Mouse (Mus musculus): Measurements from ENCODE around the gene Fam53b. TPM values are rescaled to one million over a fixed set of nuclear protein-coding genes. Genes with fewer than 3 reads are reported as not detected.

Fam53b gene
- 22.7 and 25.3 TPM in 2 replicates for polyA plus RNA-seq (2016; fragmentation: Nextera tagmentation; extraction: Ambion mirVana)

- H3K4me1 ChIP-seq: peaks cover 45% of the 10 kb centered on the region
- no peaks in the 10 kb centered on the region for H3K27me3 ChIP-seq
- peak within 1 kb of the TSS; percentile 88 for H3K27ac ChIP-seq
- ATAC-seq (ENCODE audit: low FRiP score): peak; percentile 39
- no peaks in the 10 kb centered on the region for H3K36me3 ChIP-seq
- under 1% methylated on average over 78 of the region's 85 CpGs for WGBS
- no peaks in the 10 kb centered on the region for H3K9me3 ChIP-seq (replicated peaks)
- peak within 1 kb of the TSS; percentile 73 for H3K4me3 ChIP-seq
- H3K9ac ChIP-seq: peak within 1 kb of the TSS; percentile 81
- peak within 1 kb of the TSS; percentile 76 for H3K4me2 ChIP-seq (replicated peaks)
Observed at GRCm38 (mm10) chr7:132813416-132814088, at the start of gene Fam53b. TSS of gene Fam53b (minus strand) at chr7:132813886.

GRCm38 (mm10) chr7:132859042-132859958 is 45.6 kb upstream of the Fam53b start, which contains the start of gene Abraxas2:
TSS of gene Abraxas2 (plus strand) at chr7:132859225.
- Histone ChIP-seq H3K9ac (peak within 1 kb of the TSS; percentile 91), H3K4me3 (peak within 1 kb of the TSS; percentile 98), H3K27ac (peak within 1 kb of the TSS; percentile 76), H3K4me2 (replicated peaks) (peak within 1 kb of the TSS; percentile 76), H3K27me3 (no peaks in the 10 kb centered on the region), H3K36me3 (no peaks in the 10 kb centered on the region), H3K9me3 (replicated peaks) (no peaks in the 10 kb centered on the region), H3K4me1 (peaks cover 10% of the 10 kb centered on the region)
- peak; percentile 93 for ATAC-seq (ENCODE audit: low FRiP score)
- under 1% methylated on average over 53 of the region's 53 CpGs for WGBS

GRCm38 (mm10) chr7:132858043-132858608 is 44.4 kb upstream of the Fam53b start:
- no peak for ATAC-seq (ENCODE audit: low FRiP score)
- Histone ChIP-seq H3K9me3 (replicated peaks) (no peaks in the 10 kb centered on the region), H3K4me1 (peaks cover 10% of the 10 kb centered on the region), H3K4me3 (no peak overlapping the region), H3K27ac (no peak overlapping the region), H3K9ac (no peak overlapping the region), H3K27me3 (no peaks in the 10 kb centered on the region), H3K36me3 (no peaks in the 10 kb centered on the region), H3K4me2 (replicated peaks) (no peak overlapping the region)
- WGBS: 65% methylated on average over 5 of the region's 5 CpGs

- peaks cover 18% of the 10 kb centered on the region for H3K4me1 ChIP-seq
- no peak overlapping the region for H3K4me2 ChIP-seq (replicated peaks)
- H3K4me3 ChIP-seq: no peak overlapping the region
- H3K27ac ChIP-seq: no peak overlapping the region
- H3K27me3 ChIP-seq: no peaks in the 10 kb centered on the region
- 87% methylated on average over 1 of the region's 1 CpGs for WGBS
- no peak overlapping the region for H3K9ac ChIP-seq
- no peaks in the 10 kb centered on the region for H3K9me3 ChIP-seq (replicated peaks)
- H3K36me3 ChIP-seq: no peaks in the 10 kb centered on the region
- ATAC-seq (ENCODE audit: low FRiP score): no peak
Observed at GRCm38 (mm10) chr7:132856083-132856482, 42.4 kb upstream of the Fam53b start.

- Histone ChIP-seq H3K4me3 (no peak overlapping the region), H3K4me1 (peaks cover 8% of the 10 kb centered on the region), H3K4me2 (replicated peaks) (no peak overlapping the region), H3K36me3 (peaks cover 16% of the 10 kb centered on the region), H3K9ac (no peak overlapping the region), H3K9me3 (replicated peaks) (no peaks in the 10 kb centered on the region), H3K27me3 (no peaks in the 10 kb centered on the region), H3K27ac (no peak overlapping the region)
- no peak for ATAC-seq (ENCODE audit: low FRiP score)
- WGBS: 73% methylated on average over 4 of the region's 4 CpGs
Observed at GRCm38 (mm10) chr7:132853946-132854345, 40.3 kb upstream of the Fam53b start.

GRCm38 (mm10) chr7:132853361-132853760 is 39.7 kb upstream of the Fam53b start:
- Histone ChIP-seq H3K4me3 (no peak overlapping the region), H3K36me3 (peaks cover 22% of the 10 kb centered on the region), H3K9ac (no peak overlapping the region), H3K4me2 (replicated peaks) (no peak overlapping the region), H3K27ac (no peak overlapping the region), H3K27me3 (no peaks in the 10 kb centered on the region), H3K4me1 (peaks cover 8% of the 10 kb centered on the region), H3K9me3 (replicated peaks) (no peaks in the 10 kb centered on the region)
- ATAC-seq (ENCODE audit: low FRiP score): no peak
- WGBS: 87% methylated on average over 6 of the region's 6 CpGs

GRCm38 (mm10) chr7:132852173-132852844 is 38.6 kb upstream of the Fam53b start, which contains the start of gene Eef1akmt2:
TSS of gene Eef1akmt2 (minus strand) at chr7:132852673.
- Histone ChIP-seq H3K9me3 (replicated peaks) (no peaks in the 10 kb centered on the region), H3K27me3 (no peaks in the 10 kb centered on the region), H3K9ac (peak within 1 kb of the TSS; percentile 88), H3K27ac (peak within 1 kb of the TSS; percentile 97), H3K4me2 (replicated peaks) (peak within 1 kb of the TSS; percentile 51), H3K36me3 (peaks cover 31% of the 10 kb centered on the region), H3K4me3 (peak within 1 kb of the TSS; percentile 67), H3K4me1 (peaks cover 8% of the 10 kb centered on the region)
- under 1% methylated on average over 37 of the region's 37 CpGs for WGBS
- ATAC-seq (ENCODE audit: low FRiP score): peak; percentile 97

- no peaks in the 10 kb centered on the region for H3K4me1 ChIP-seq
- peaks cover 25% of the 10 kb centered on the region for H3K36me3 ChIP-seq
- H3K4me2 ChIP-seq (replicated peaks): no peak overlapping the region
- no peak overlapping the region for H3K9ac ChIP-seq
- no peak overlapping the region for H3K27ac ChIP-seq
- WGBS: 88% methylated on average over 3 of the region's 3 CpGs
- no peaks in the 10 kb centered on the region for H3K27me3 ChIP-seq
- no peak overlapping the region for H3K4me3 ChIP-seq
- no peaks in the 10 kb centered on the region for H3K9me3 ChIP-seq (replicated peaks)
- no peak for ATAC-seq (ENCODE audit: low FRiP score)
Observed at GRCm38 (mm10) chr7:132843152-132843551, 29.5 kb upstream of the Fam53b start.

- no peak overlapping the region for H3K9ac ChIP-seq
- no peaks in the 10 kb centered on the region for H3K27me3 ChIP-seq
- ATAC-seq (ENCODE audit: low FRiP score): no peak
- H3K36me3 ChIP-seq: peaks cover 20% of the 10 kb centered on the region
- 92% methylated on average over 1 of the region's 1 CpGs for WGBS
- no peaks in the 10 kb centered on the region for H3K4me1 ChIP-seq
- H3K9me3 ChIP-seq (replicated peaks): no peaks in the 10 kb centered on the region
- no peak overlapping the region for H3K4me2 ChIP-seq (replicated peaks)
- no peak overlapping the region for H3K4me3 ChIP-seq
- H3K27ac ChIP-seq: no peak overlapping the region
Observed at GRCm38 (mm10) chr7:132842455-132842854, 28.8 kb upstream of the Fam53b start.

GRCm38 (mm10) chr7:132841287-132841686 is 27.6 kb upstream of the Fam53b start:
- no peak for ATAC-seq (ENCODE audit: low FRiP score)
- H3K36me3 ChIP-seq: peaks cover 19% of the 10 kb centered on the region
- no peak overlapping the region for H3K4me2 ChIP-seq (replicated peaks)
- no peak overlapping the region for H3K4me3 ChIP-seq
- H3K9me3 ChIP-seq (replicated peaks): no peaks in the 10 kb centered on the region
- WGBS: 79% methylated on average over 5 of the region's 5 CpGs
- H3K4me1 ChIP-seq: no peaks in the 10 kb centered on the region
- H3K27ac ChIP-seq: no peak overlapping the region
- no peak overlapping the region for H3K9ac ChIP-seq
- H3K27me3 ChIP-seq: no peaks in the 10 kb centered on the region

- Histone ChIP-seq H3K4me3 (no peak overlapping the region), H3K9me3 (replicated peaks) (no peaks in the 10 kb centered on the region), H3K4me2 (replicated peaks) (no peak overlapping the region), H3K9ac (no peak overlapping the region), H3K36me3 (peaks cover 35% of the 10 kb centered on the region), H3K27me3 (no peaks in the 10 kb centered on the region), H3K27ac (no peak overlapping the region), H3K4me1 (no peaks in the 10 kb centered on the region)
- WGBS: 86% methylated on average over 4 of the region's 4 CpGs
- ATAC-seq (ENCODE audit: low FRiP score): no peak
Observed at GRCm38 (mm10) chr7:132830955-132831354, 17.3 kb upstream of the Fam53b start.
